Mouse (Mus musculus) stomach, embryonic 14.5 days (tissue): ENCODE data around the gene Sytl4. TPM values are rescaled to one million over a fixed set of nuclear protein-coding genes. Genes with fewer than 3 reads are reported as not detected.

ENCODE experiments used
- ATAC-seq: fragments of 200-750 bp; cut with Nextera tagmentation; 2 replicates; pipeline ENCODE4 v1.8.0; 2017; ENCODE audit warnings: low read depth, moderate TSS enrichment; ENCODE audit not compliant: insufficient number of reproducible peaks, insufficient read depth, low FRiP score
- H3K27ac ChIP-seq: fragments of 300-500 bp; sonication (generic); 2 replicates; pipeline ENCODE4 v1.5.1; 2014; ENCODE audit warnings: mild to moderate bottlenecking, low read length, moderate library complexity, mixed read lengths
- H3K27me3 ChIP-seq: fragments of 300-500 bp; sonication (generic); 2 replicates; pipeline ENCODE4 v1.6.1; 2014; ENCODE audit warnings: low read length, control low read depth, mixed read lengths; ENCODE audit not compliant: control insufficient read depth, insufficient read depth
- H3K36me3 ChIP-seq: fragments of 300-500 bp; sonication (generic); 2 replicates; pipeline ENCODE4 v1.6.1; 2014; ENCODE audit warnings: mild to moderate bottlenecking, control low read depth, low read length, moderate library complexity, mixed read lengths; ENCODE audit not compliant: control insufficient read depth, insufficient read depth
- H3K4me1 ChIP-seq: fragments of 300-500 bp; sonication (generic); 2 replicates; pipeline ENCODE4 v1.6.1; 2014; ENCODE audit warnings: low read length, control low read depth, mixed read lengths; ENCODE audit not compliant: control insufficient read depth, insufficient read depth
- H3K4me2 ChIP-seq: fragments of 300-500 bp; sonication (generic); replicated peaks from 2 replicates; pipeline ENCODE4 v1.6.1; 2014; ENCODE audit warnings: low read depth, low read length, control low read depth
- H3K4me3 ChIP-seq: fragments of 300-500 bp; sonication (generic); 2 replicates; pipeline ENCODE4 v1.5.1; 2014; ENCODE audit warnings: low read depth, low read length, control low read depth
- H3K9ac ChIP-seq: fragments of 300-500 bp; sonication (generic); replicated peaks from 2 replicates; pipeline ENCODE4 v1.6.1; 2014; ENCODE audit warnings: low read depth, mild to moderate bottlenecking, control low read depth, low read length, moderate library complexity, mixed read lengths
- H3K9me3 ChIP-seq: fragments of 300-500 bp; sonication (generic); 2 replicates; pipeline ENCODE4 v1.6.1; 2016; ENCODE audit warnings: low read depth, low read length, control low read depth; ENCODE audit not compliant: control insufficient read depth
- WGBS: fragments of 180-500 bp; shearing (Covaris S2); extraction: QIAGEN DNeasy Blood & Tissue Kit; methylation state at CpG from one replicate; pipeline ENCODE4 v1.1.7; 2014; 5-methylcytosine and 5-hydroxymethylcytosine counted together
- polyA plus RNA-seq: library from polyadenylated mRNA; unstranded; fragments of >200 nt; fragmentation: Nextera tagmentation; extraction: Ambion mirVana; gene quantifications from 2 replicates; pipeline ENCODE4 v1.2.1, GENCODE M21; 2014

Sytl4 gene
- polyA plus RNA-seq, 1 experiment from 2014 or later, result 6.5 TPM

DNA sequence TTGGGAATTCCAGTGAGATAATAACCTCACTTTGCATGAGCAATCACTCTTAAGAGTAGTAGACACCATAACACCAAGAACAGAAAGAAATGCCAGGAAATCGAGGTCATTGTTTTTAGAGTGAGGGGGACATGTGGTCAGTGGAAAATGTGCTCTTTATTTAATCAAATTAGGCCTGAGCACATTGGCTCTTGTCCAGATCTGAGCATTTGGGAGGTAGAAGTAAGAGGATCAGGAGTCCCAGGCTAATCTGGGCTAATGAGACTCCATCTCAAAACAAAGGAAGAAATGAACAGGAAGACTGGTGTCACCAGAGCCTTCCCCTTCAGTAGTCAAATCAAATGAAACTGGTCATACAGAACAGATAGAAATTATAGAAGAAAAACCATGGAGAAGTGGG lies 42.1 kb downstream of the Sytl4 start:
- Histone ChIP-seq H3K36me3 (no peaks in the 10 kb centered on the region), H3K27me3 (no peaks in the 10 kb centered on the region), H3K4me3 (no peak overlapping the region), H3K9me3 (no peaks in the 10 kb centered on the region), H3K27ac (no peak overlapping the region), H3K9ac (no peak overlapping the region), H3K4me2 (no peak overlapping the region), H3K4me1 (no peaks in the 10 kb centered on the region)
- no peak for ATAC-seq
- WGBS, result 58% methylated on average over 1 of the region's 1 CpGs

DNA sequence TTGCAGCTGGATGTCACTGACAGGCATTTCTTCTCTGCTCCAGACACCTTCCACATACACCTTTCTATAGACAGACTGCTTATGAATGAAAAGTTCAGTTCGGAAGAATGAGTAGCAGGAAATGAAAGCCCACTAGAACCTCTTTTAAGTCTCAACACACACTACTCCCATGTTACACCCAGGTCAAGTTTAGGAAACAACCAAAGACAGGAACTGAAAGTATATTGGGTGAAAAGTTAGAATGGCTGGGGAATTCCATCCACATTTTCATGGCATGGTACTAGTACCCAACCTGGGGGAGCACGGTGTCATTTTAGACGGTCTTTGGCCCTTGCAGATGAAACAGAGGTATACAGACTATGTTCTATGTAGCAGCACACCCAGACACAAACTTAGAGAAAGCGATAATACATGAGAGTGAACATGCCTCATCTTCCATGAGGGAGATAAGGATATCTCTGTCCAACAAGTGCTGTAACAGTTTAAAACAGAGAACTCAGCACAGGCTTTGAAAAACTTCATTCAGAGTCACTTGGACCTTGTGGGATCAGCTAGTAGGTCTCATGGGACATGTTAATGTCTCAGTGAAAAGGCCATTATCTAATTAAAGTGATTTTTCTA lies 44.9 kb downstream of the Sytl4 start:
- no peak for ATAC-seq
- Histone ChIP-seq H3K36me3 (no peaks in the 10 kb centered on the region), H3K4me3 (no peak overlapping the region), H3K9ac (no peak overlapping the region), H3K4me2 (no peak overlapping the region), H3K27me3 (no peaks in the 10 kb centered on the region), H3K4me1 (no peaks in the 10 kb centered on the region), H3K9me3 (no peaks in the 10 kb centered on the region), H3K27ac (no peak overlapping the region)
- WGBS, result 88% methylated on average over 4 of the region's 4 CpGs

DNA sequence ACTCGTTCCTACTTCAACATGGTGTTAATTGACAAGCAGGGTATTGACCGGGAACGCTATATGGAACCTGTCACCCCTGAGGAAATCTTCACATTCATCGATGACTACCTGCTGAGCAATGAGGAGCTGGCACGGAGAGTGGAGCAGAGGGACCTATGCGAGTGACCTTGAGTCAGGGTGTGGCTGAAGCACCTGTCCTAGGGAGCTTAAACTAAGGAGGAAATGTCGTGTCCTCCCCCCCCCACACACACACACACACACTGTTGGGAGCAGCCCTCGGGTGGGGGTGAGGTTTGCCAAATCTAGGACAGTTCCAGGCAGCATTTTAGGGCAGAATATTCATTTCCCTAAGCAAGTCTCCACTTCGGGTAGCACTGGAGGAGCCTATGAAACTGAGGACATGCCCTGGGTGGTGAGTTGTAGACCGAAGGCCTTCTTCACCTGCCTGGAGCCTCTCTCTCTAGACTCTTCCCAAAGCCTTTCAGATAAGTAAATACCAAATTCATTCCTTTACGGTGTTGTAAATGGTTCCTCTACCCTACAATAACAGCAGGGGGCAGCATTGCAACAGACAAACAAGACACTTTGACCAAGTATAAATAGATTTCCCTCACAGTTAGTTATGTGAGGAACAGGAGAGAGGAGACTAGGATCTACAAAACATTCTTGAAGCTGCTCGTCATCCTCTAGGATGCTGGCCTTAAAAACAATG lies 50.2 kb downstream of the Sytl4 start:
- Histone ChIP-seq H3K27ac (no peak overlapping the region), H3K9me3 (no peaks in the 10 kb centered on the region), H3K4me3 (no peak overlapping the region), H3K9ac (no peak overlapping the region), H3K36me3 (no peaks in the 10 kb centered on the region), H3K27me3 (no peaks in the 10 kb centered on the region), H3K4me2 (no peak overlapping the region), H3K4me1 (no peaks in the 10 kb centered on the region)
- ATAC-seq, result no peak
- 64% methylated on average over 12 of the region's 12 CpGs for WGBS

DNA sequence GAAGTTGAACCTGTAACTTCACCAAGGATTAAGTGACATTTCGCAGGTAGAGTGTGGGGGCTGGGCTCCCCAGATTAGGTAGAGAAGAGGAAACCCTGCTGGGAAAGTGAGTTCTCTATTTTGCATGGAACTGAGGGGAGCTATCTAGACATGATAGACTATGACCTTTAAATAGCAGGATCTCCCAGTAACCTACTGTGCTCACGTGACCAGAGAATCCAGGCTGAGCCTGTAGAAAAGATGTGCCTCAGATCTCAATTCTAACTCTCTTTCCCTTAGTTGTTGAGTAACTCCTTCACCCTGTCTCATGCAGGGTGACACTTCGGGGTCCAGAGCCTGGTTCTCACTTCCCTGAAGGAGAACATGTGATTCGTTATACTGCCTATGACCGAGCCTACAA lies 54.9 kb downstream of the Sytl4 start:
- WGBS, result 83% methylated on average over 5 of the region's 5 CpGs
- ATAC-seq, result no peak
- no peaks in the 10 kb centered on the region for H3K9me3 ChIP-seq

DNA sequence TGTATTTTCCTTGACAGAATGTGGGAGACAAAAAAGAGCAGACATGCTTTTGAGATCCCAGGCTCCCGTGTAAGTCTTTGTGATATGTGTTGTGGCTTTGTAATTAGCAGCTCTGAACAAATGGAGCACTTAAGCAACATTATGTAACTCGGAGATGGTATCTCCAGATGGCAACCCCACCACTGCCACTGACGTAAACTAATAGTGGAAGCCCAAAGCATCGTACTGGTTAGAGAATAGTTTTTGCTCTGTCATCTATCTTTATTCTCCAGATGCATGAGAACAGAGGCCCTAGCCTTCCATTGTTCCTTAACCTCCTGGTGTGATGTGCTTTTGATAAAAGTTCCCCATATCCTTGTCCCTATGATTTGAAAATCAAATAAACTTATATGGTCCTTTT lies 60.4 kb downstream of the Sytl4 start:
- Histone ChIP-seq H3K36me3 (no peaks in the 10 kb centered on the region), H3K9me3 (no peaks in the 10 kb centered on the region), H3K4me1 (no peaks in the 10 kb centered on the region), H3K27me3 (no peaks in the 10 kb centered on the region), H3K4me3 (no peak overlapping the region), H3K4me2 (no peak overlapping the region), H3K9ac (no peak overlapping the region), H3K27ac (no peak overlapping the region)
- ATAC-seq, result no peak
- WGBS, result 71% methylated on average over 4 of the region's 4 CpGs

More for the DNA sequence above, 54.9 kb downstream of the Sytl4 start:
- Histone ChIP-seq H3K27me3 (no peaks in the 10 kb centered on the region), H3K27ac (no peak overlapping the region), H3K4me2 (no peak overlapping the region), H3K36me3 (no peaks in the 10 kb centered on the region), H3K4me3 (no peak overlapping the region), H3K9ac (no peak overlapping the region), H3K4me1 (no peaks in the 10 kb centered on the region)

DNA sequence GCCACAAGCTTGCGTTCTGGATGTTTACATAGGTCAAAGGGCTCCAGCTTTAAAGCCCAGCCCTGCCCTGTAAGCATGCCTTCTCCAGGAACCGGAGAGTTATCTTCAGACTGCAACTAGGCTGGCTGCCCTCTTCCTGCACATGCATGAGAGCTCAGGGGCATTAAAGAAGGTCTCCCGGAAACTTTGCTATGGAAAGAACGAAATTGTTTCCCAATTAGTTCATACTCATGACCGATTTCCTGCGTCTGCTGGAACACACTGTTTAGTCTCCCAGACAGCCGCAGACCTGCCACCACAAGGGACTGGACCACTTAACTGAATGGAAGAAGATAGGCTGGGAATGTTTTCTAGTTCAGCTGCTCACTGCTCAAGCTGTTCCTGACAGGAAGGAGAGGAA lies 67.4 kb downstream of the Sytl4 start:
- H3K9ac ChIP-seq, result no peak overlapping the region
- no peaks in the 10 kb centered on the region; the same call in 1 of the 2 replicates for H3K4me1 ChIP-seq
- no peaks in the 10 kb centered on the region for H3K36me3 ChIP-seq
- H3K27ac ChIP-seq, result peak overlapping the region; percentile 16; the same call in 1 of the 2 replicates
- 36% methylated on average over 7 of the region's 7 CpGs for WGBS
- H3K4me3 ChIP-seq, result no peak overlapping the region
- H3K9me3 ChIP-seq, result no peaks in the 10 kb centered on the region
- no peak overlapping the region for H3K4me2 ChIP-seq
- H3K27me3 ChIP-seq, result no peaks in the 10 kb centered on the region
- ATAC-seq, result peak; percentile 46; the same call in 1 of the 2 replicates

DNA sequence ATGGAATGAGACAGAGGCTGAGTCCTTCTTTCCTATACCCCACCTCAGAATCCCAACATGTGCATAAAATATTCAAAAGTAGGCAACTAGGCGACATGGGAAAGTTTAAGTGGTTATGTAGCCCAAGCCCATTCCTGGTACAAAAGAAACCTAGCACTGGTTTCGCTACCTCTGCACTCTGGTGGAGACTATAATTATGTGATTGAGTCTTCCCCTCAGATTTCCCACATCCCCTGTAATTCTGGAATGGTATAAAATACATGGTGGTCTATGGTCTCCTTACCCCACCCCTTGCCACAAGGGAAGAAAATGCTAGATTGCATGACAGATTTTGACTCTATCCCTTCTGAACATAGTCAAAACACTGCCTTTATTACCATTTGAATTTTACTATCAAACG lies 68.6 kb downstream of the Sytl4 start:
- H3K27me3 ChIP-seq, result no peaks in the 10 kb centered on the region
- 86% methylated on average over 3 of the region's 3 CpGs for WGBS

DNA sequence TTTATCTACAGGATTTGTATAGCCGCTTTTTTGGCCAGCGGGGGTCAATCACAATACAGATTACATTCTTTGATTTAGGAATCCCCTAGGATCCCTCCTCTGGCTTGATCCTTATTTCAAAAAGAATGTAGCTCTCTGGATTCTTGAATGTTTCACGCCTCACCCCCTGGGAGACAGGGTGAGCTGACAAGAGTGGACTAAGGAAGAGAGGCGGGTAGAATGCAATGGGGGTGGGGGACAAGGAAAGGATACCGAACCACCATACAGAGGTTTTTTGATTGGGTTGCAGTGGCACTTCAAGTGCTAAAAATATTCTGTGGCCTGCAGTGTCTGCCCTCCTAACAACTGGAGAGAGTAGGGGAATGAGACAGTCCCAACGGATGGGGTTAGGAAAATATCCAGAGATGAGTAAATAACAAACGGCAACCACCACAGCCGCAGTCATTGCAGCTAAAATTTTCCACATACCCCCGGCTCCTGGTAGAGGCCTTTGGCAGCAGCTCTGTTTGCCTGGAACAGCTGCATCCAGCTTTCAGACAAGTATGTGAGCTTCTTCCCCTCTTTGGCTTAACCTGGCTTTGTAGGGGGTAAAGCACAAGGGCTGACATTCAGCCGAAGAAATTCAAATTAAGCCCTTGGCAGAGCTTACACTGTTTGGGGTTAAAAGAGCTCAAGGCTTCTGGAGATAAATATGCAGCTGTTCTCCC lies 70.1 kb downstream of the Sytl4 start:
- peak; percentile 37; the same call in 1 of the 2 replicates for ATAC-seq
- Histone ChIP-seq H3K36me3 (no peaks in the 10 kb centered on the region), H3K4me3 (no peak overlapping the region), H3K9me3 (no peaks in the 10 kb centered on the region), H3K27ac (no peak overlapping the region), H3K9ac (no peak overlapping the region), H3K4me1 (no peaks in the 10 kb centered on the region; the same call in 1 of the 2 replicates), H3K27me3 (no peaks in the 10 kb centered on the region), H3K4me2 (no peak overlapping the region)
- WGBS, result 42% methylated on average over 10 of the region's 10 CpGs

More for the DNA sequence above, 68.6 kb downstream of the Sytl4 start:
- ATAC-seq, result no peak
- H3K4me3 ChIP-seq, result no peak overlapping the region
- H3K9me3 ChIP-seq, result no peaks in the 10 kb centered on the region
- no peaks in the 10 kb centered on the region; the same call in 1 of the 2 replicates for H3K4me1 ChIP-seq
- H3K27ac ChIP-seq, result no peak overlapping the region
- H3K36me3 ChIP-seq, result no peaks in the 10 kb centered on the region
- H3K9ac ChIP-seq, result no peak overlapping the region
- no peak overlapping the region for H3K4me2 ChIP-seq
